Mouse (Mus musculus) ovary, postnatal 36 days (tissue): Measurements from ENCODE around the gene Fam160a2.
"Not testable (repeated sequence)": the region's sequence is repeated elsewhere in the genome, so short reads cannot be mapped to it uniquely, and the experiment has no call there.

ENCODE experiments used
- DNase-seq: peaks from one replicate; pipeline ENCODE4 v3.0.0; 2022; ENCODE audit warnings: low spot score, mixed read lengths

The Fam160a2 gene

GRCm38 (mm10) chr7:105394606-105395005 lies 5.2 kb downstream of the Fam160a2 start:
- DNase-seq, result no peak

DNA sequence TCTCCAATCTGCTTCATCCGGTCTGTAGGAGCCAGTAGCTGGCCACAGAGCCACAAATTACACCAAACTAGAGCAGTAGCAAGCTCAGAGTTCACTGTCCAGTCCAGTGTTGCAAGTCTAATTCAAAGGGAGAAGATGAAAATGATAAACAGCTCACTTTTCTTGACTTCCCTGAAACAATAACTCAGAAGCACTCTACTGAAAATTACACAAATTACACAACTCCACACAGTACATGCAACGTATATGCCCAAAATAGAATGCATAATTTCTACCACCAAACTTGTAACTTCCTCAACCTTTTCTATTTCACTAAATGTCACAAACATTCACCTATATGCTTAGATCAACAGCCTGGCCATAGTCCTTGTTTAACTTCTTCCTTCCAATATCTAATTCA lies 9.6 kb downstream of the Fam160a2 start:
- no peak for DNase-seq

- DNase-seq, result no peak
Measured at GRCm38 (mm10) chr7:105387696-105388095, 12.2 kb downstream of the Fam160a2 start.

- DNase-seq, result no peak
Measured at GRCm38 (mm10) chr7:105380329-105380728, 19.5 kb downstream of the Fam160a2 start.

DNA sequence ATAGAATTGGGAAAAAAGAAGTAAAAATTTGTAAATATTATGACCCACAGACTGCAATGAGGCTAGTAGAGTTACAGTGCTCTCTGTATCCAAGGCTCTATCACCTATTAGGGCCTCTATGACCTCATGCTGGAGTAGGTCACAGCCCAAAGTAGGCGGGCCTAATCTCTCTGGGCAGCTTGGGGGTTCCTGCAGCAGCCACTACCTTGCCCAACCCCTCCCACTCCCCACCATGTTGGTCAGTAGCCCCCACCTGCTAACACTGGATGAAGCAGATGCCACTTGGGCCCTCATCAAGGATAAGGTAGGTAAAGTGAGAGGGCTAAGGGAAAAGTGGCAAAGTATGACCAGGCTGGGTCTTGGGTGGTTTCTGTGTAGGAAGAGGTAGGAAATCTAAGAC lies 25.0 kb downstream of the Fam160a2 start, which contains the start of gene Gm5901:
Gm5901 (plus strand) TSS at position 173 of the 400 bp plus-strand sequence.
- DNase-seq, result no peak

- no peak for DNase-seq
Measured at GRCm38 (mm10) chr7:105373976-105374375, 25.9 kb downstream of the Fam160a2 start.

DNA sequence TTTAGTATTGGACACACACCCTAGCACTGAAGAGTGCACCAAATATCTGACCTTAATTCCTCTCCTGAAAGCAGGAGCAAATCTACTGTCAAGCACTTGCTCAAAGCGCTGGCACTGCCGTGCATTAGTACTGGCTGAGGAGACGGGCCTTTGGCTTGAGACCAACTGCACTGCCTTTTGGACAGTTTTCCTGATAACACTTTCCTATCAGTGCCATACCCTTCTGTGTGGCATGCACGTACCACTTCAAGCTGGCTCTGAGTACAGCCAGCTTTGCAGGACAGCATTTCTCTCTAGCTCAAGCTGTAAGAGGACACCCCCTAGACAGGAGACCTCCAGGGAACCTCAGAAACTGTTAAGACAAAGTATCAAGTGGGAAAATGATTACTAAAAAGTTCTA lies 26.3 kb downstream of the Fam160a2 start:
- DNase-seq, result no peak

DNA sequence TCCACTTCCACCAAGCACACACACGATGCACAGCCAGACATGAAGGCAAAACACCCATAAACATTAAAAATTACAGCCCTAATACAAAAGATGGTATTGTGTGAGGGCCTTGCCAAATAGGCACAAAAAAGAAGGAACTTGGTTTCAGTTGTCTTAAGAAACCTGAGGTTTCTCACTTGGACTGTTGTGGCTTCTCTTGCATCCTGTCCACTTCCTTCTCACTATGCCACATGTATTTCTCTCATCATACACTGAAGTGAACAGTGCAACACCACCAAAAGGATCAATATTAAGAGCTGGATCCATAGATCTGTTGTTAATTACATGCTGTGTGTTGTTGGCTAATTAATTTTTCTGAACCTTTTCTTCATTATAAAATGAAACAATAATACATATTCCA lies 26.9 kb downstream of the Fam160a2 start:
- no peak for DNase-seq

DNA sequence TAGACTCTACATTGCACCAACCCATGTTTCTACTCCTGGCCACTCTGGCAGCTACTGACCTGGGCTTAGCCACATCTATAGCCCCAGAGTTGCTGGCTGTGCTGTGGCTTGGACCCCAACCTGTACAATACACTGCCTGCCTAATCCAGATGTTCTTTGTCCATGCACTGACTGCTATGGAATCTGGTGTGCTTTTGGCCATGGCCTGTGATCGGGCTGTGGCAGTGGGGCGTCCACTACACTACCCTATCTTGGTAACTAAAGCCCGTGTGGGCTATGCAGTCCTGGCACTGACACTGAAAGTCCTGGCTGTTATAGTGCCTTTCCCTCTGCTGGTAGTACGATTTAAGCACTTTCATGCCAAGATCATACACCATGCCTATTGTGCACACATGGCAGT lies 31.3 kb downstream of the Fam160a2 start:
- DNase-seq, result no peak

DNA sequence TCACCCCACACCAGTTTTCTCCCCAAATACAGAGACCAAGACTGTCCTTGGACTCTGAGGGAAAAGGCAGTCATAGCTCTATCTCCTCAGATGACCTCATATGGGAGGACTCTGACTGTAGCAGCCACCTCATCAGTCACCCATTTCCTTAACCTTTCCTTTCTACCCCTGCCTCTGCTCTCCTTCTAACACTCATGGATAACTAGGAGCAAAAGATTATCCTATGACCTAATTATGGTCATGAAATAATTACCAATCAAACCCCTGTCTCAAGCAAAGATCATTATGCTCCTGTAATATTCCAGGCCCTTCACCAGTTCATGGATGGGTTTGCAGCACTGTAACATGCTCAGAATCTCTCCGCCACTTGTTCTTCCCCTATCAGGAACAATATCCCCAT lies 31.9 kb downstream of the Fam160a2 start, which contains the start of gene Olfr692:
Olfr692 (plus strand) TSS at position 301 of the 400 bp plus-strand sequence.
- DNase-seq, result no peak

- no peak for DNase-seq
Measured at GRCm38 (mm10) chr7:105367268-105367667, 32.6 kb downstream of the Fam160a2 start.

DNA sequence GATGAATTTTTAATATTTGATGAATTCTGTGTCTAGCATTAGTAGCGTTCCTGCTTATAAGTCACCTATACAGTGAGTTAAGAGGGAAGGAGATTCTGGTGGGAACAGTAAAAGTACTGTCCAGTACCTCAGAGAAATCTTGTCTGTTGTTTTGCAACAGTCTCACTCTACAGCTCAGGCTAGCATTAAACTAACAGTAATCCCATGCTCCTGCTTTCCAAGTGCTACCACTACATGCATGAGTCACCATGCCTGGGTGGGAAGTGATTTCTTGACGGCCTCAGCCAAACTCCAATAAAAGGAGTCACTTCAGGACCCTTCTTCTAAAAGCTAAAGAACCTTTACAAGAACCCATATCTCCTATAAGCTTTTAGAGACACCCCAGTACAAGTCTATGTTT lies 38.1 kb downstream of the Fam160a2 start:
- no peak for DNase-seq

DNA sequence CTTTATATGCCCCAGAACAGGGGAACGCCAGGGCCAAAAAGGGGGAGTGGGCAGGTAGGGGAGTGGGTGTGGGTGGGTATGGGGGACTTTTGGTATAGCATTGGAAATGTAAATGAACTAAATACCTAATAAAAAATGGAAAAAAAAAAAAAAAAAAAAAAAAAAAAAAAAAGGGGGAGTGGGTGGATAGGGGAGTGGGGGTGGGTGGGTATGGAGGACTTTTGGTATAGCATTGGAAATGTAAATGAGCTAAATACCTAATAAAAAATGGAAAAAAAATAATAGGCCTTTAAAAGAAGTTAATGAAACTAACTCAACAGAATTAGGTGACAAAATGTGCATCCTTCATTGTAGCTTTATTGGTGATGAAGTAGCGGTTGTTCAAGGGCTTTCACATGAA lies 43.4 kb downstream of the Fam160a2 start:
- DNase-seq, result not testable (repeated sequence)

DNA sequence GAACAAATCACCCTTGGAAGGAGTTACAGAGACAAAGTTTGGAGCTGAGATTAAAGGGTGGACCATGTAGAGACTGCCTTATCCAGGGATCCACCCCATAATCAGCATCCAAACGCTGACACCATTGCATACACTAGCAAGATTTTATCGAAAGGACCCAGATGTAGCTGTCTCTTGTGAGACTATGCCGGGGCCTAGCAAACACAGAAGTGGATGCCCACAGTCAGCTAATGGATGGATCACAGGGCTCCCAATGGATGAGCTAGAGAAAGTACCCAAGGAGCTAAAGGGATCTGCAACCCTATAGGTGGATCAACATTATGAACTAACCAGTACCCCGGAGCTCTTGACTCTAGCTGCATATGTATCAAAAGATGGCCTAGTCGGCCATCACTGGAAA lies 43.8 kb downstream of the Fam160a2 start:
- DNase-seq, result not testable (repeated sequence)

DNA sequence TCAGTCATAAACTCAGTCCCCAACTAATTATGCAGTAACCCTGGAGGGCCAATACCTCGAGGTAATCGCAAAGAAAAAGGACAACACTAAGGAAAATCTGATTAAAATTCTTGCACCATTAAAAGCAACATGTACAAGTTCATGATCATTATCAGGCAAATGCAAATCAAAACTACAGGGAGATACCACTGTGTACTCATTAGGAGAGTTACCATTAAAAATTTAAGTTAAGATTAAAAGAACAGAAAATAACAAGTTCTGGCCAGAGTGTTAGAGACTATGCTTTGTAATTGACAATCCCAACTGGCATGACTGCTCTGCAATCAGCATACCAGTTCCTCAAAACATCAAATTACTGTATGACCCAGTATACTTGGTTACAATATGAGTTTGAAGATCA lies 57.1 kb downstream of the Fam160a2 start:
- no peak for DNase-seq

- DNase-seq, result no peak
Measured at GRCm38 (mm10) chr7:105342170-105342569, 57.7 kb downstream of the Fam160a2 start, which contains the start of gene Olfr691. TSS of gene Olfr691 (minus strand) at chr7:105342270.

- no peak for DNase-seq
Measured at GRCm38 (mm10) chr7:105334004-105334403, 65.8 kb downstream of the Fam160a2 start, which contains the start of gene Olfr690. TSS of gene Olfr690 (minus strand) at chr7:105334104.

- no peak for DNase-seq
Measured at GRCm38 (mm10) chr7:105325302-105325701, 74.6 kb downstream of the Fam160a2 start.
